Mouse (Mus musculus) megakaryocyte, embryonic 14.5 days (primary cell): ENCODE data around the gene Cdc42bpa.

Experiments used
- FLI1 ChIP-seq: IDR thresholded peaks from 2 replicates; pipeline ENCODE4 v1.6.1; 2012; ENCODE audit warnings: low read length, inconsistent platforms, mixed read lengths
- GATA1 ChIP-seq: IDR thresholded peaks from 3 replicates; pipeline ENCODE4 v1.6.1; 2012; ENCODE audit warnings: mixed read lengths, low read length, inconsistent platforms, borderline replicate concordance

GRCm38 (mm10) chr1:179945017-179945416, 15.3 kb upstream of the Cdc42bpa start:
- TF ChIP-seq GATA1: no peak
- TF ChIP-seq FLI1: no peak
